Mouse (Mus musculus) heart, embryonic 12.5 days (tissue): ENCODE data around the gene Fbxw2. TPM values are rescaled to one million over a fixed set of nuclear protein-coding genes. Genes with fewer than 3 reads are reported as not detected.
"Not testable (repeated sequence)": the region's sequence is repeated elsewhere in the genome, so short reads cannot be mapped to it uniquely, and the experiment has no call there.

Source experiments
- ATAC-seq: fragments of 200-750 bp; cut with Nextera tagmentation; 2 replicates; pipeline ENCODE4 v1.8.0; 2017; ENCODE audit warnings: moderate TSS enrichment, moderate library complexity; ENCODE audit not compliant: insufficient number of reproducible peaks, low FRiP score
- H3K27ac ChIP-seq: fragments of 300-500 bp; sonication (generic); 2 replicates; pipeline ENCODE4 v1.5.1; 2016; ENCODE audit warnings: mild to moderate bottlenecking, moderate library complexity; ENCODE audit not compliant: poor library complexity, severe bottlenecking
- H3K27me3 ChIP-seq: fragments of 300-500 bp; sonication (generic); replicated peaks from 2 replicates; pipeline ENCODE4 v1.6.1; 2016; ENCODE audit warnings: mild to moderate bottlenecking, moderate library complexity
- H3K36me3 ChIP-seq: fragments of 300-500 bp; sonication (generic); 2 replicates; pipeline ENCODE4 v1.6.1; 2016; ENCODE audit warnings: mild to moderate bottlenecking, moderate library complexity
- H3K4me1 ChIP-seq: fragments of 300-500 bp; sonication (generic); replicated peaks from 2 replicates; pipeline ENCODE4 v1.6.1; 2016; ENCODE audit warnings: mild to moderate bottlenecking
- H3K4me2 ChIP-seq: fragments of 300-500 bp; sonication (generic); 2 replicates; pipeline ENCODE4 v1.6.1; 2016; ENCODE audit warnings: mild to moderate bottlenecking, moderate library complexity
- H3K4me3 ChIP-seq: fragments of 300-500 bp; sonication (generic); 2 replicates; pipeline ENCODE4 v1.5.1; 2016; ENCODE audit warnings: mild to moderate bottlenecking
- H3K9ac ChIP-seq: fragments of 300-500 bp; sonication (generic); 2 replicates; pipeline ENCODE4 v1.6.1; 2016; ENCODE audit warnings: mild to moderate bottlenecking, moderate library complexity
- H3K9me3 ChIP-seq: fragments of 300-500 bp; sonication (generic); replicated peaks from 2 replicates; pipeline ENCODE4 v1.6.1; 2016; ENCODE audit warnings: mild to moderate bottlenecking, moderate library complexity
- WGBS: fragments of 180-500 bp; shearing (Covaris S2); methylation state at CpG from one replicate; pipeline ENCODE4 v1.1.7; 2016; 5-methylcytosine and 5-hydroxymethylcytosine counted together
- polyA plus RNA-seq: library from polyadenylated mRNA; unstranded; fragments of >200 nt; fragmentation: Nextera tagmentation; extraction: Ambion mirVana; gene quantifications from 2 replicates; pipeline ENCODE4 v1.2.1, GENCODE M21; 2016

Gene Fbxw2
- polyA plus RNA-seq, 1 experiment from 2014 or later = 66.9 TPM

DNA sequence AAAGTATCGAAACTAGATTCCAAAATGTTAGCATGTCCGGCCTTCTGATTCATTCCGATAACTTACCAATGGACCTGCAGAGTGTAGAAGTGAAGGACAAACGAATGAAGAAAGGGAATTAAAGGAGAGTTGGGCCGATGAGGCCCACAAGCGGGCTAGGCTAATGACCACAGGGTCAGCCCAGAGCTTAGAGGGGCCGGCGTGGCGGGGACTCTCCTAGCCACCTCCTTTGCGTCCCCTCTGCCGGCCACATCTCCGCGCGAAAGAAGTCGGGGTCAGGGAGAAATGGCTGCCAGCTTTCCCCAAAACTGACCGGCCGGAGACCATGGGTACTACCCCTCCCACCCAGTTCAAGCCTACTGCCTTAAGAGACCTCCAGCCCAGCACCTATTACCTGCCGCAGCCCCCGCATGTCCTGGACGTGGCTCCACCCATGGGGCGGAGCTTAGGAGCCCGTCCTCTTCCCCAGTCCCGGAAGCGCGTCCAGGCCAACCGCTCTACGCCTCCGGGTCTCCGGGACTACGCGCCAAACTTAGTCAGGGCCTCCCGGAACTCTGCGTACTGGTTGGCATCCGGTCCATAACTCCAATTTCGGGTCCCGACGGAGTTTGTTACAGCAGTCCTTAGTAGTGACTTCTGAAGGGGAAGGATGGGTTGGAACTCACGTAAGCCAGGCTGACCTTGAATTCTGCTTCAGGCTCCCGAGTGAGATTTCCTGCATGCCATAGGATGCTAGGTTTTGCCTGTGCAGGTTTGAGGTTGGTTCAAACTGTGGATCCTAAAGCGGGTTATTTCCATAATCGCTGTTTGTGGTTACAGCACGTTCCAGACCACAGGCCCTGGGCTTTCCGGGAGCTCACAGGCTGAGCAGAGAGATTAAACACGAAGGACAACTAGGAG, 26.5 kb downstream of the Fbxw2 start, which contains the start of gene Rabepk:
TSS of gene Rabepk (minus strand) at position 556 of the 900 bp plus-strand sequence.
- H3K27ac ChIP-seq = peak within 1 kb of the TSS; percentile 74
- 3% methylated on average over 44 of the region's 44 CpGs for WGBS
- no peaks in the 10 kb centered on the region for H3K27me3 ChIP-seq
- peak within 1 kb of the TSS; percentile 70 for H3K9ac ChIP-seq
- H3K4me3 ChIP-seq = peak within 1 kb of the TSS; percentile 70
- H3K36me3 ChIP-seq = peaks cover 24% of the 10 kb centered on the region
- H3K4me1 ChIP-seq = peaks cover 18% of the 10 kb centered on the region
- peak; percentile 85 for ATAC-seq
- H3K4me2 ChIP-seq = peak within 1 kb of the TSS; percentile 75
- H3K9me3 ChIP-seq = no peaks in the 10 kb centered on the region

DNA sequence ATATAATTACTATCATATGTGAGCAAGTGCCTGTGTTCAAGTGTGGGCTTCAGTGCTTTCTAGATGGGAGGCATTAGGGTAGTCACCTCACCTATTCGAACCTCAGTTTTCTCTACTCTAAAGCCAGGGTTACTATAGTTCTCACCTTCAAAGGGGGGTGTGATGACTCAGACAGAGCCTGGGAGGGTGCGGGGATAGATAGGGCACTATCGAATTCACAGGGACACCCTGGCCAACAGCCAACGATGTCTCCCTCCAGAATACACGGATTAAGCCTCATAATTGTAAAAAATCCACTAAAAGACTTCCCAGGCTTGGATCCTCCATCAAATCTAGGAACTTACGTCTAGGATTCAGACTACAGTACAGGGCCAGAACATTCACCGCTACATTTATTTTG, 30.7 kb downstream of the Fbxw2 start:
- ATAC-seq = no peak
- H3K36me3 ChIP-seq = peaks cover 44% of the 10 kb centered on the region
- WGBS = 92% methylated on average over 7 of the region's 7 CpGs
- H3K4me2 ChIP-seq = no peak overlapping the region
- no peaks in the 10 kb centered on the region for H3K27me3 ChIP-seq
- H3K9ac ChIP-seq = no peak overlapping the region
- no peak overlapping the region for H3K27ac ChIP-seq
- H3K4me3 ChIP-seq = no peak overlapping the region
- peaks cover 7% of the 10 kb centered on the region; the same call in 1 of the 2 replicates for H3K4me1 ChIP-seq
- no peaks in the 10 kb centered on the region for H3K9me3 ChIP-seq

DNA sequence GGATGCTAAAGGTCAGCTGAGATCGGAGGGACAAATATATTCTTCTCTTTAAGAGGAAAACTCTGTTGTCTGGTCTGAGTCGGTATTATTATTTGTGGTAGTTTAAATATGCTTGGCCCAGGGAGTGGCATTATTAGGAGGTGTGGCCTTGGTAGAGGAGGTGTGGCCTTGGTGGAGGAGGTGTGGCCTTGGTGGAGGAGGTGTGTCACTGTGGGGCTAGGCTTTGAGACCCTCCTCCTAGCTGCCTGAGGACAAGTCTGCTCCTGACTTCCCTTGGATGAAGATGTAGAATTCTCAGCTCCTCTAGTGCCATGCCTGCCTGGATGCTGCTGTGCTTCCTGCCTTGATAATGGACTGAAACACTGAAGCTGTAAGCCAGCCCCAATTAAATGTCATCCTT, 31.6 kb downstream of the Fbxw2 start:
- H3K4me2 ChIP-seq = no peak overlapping the region
- H3K9ac ChIP-seq = no peak overlapping the region
- no peak overlapping the region for H3K27ac ChIP-seq
- H3K4me3 ChIP-seq = no peak overlapping the region
- H3K36me3 ChIP-seq = peaks cover 48% of the 10 kb centered on the region
- WGBS = 93% methylated on average over 2 of the region's 2 CpGs
- H3K4me1 ChIP-seq = peaks cover 5% of the 10 kb centered on the region; the same call in 1 of the 2 replicates
- no peaks in the 10 kb centered on the region for H3K27me3 ChIP-seq
- no peak for ATAC-seq
- no peaks in the 10 kb centered on the region for H3K9me3 ChIP-seq

DNA sequence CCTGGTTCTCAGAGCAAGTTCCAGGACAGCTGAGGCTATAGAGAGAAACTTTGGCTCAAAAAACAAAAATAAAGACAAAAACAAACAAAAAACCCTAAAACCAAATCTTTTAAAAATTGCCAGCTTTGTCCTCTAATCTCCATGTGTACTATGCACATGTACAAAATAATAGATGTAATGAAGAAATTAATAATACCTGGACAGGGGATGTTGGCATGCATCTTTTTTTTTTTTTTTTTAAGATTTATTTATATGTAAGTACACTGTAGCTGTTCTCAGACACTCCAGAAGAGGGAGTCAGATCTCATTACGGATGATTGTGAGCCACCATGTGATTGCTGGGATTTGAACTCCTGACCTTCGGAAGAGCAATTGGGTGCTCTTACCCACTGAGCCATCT, 33.6 kb downstream of the Fbxw2 start:
- whole genome bisulfite sequencing = 98% methylated on average over 2 of the region's 2 CpGs
- not testable (repeated sequence) for H3K27ac ChIP-seq, H3K4me1 ChIP-seq, H3K4me2 ChIP-seq, ATAC-seq, H3K4me3 ChIP-seq, H3K9ac ChIP-seq, H3K9me3 ChIP-seq, H3K27me3 ChIP-seq
- peaks cover 48% of the 10 kb centered on the region for H3K36me3 ChIP-seq

DNA sequence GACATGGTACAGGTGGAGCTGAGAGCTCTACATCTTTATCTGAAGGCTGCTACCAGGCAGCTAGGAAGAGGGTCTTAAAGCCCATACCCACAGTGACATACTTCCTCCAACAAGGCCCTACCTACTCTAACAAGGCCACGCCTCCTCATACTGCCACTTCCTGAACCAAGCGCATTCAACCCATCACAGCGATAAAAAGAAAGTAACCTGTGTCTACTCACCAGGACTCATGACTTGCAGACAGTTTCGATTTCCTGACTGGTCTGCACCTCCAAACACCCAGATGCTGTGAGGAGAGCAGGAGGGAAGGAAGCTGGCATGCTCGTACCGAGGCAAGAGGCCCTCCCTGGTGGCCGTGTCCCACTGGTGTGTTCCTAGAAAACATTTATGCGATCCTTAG, 35.8 kb downstream of the Fbxw2 start:
- Histone ChIP-seq H3K36me3 (peaks cover 41% of the 10 kb centered on the region), H3K4me3 (no peak overlapping the region), H3K27me3 (no peaks in the 10 kb centered on the region), H3K9ac (no peak overlapping the region), H3K27ac (no peak overlapping the region), H3K4me1 (peaks cover 7% of the 10 kb centered on the region; the same call in 1 of the 2 replicates), H3K4me2 (no peak overlapping the region), H3K9me3 (no peaks in the 10 kb centered on the region)
- no peak for ATAC-seq
- 86% methylated on average over 8 of the region's 8 CpGs for WGBS

DNA sequence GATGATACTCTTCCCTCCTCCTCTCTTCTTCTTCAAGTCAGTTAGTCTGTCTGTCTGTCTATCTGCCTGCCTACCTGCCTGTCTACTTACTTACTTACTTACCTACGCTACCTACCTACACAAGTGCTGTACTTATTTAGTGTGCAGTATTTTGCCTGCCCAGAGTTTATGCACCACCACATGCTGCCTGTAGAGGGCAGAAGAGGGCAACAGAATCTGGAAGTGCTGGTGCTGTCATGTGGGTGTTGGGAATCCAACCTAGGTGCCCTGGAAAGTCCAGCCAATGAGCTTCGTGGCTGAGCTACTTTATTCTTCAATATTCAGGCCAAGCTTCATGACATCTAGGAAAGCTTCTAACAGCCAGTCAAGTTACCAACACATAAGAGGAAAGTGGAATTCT, 42.0 kb downstream of the Fbxw2 start:
- no peaks in the 10 kb centered on the region for H3K27me3 ChIP-seq
- ATAC-seq = no peak
- no peak overlapping the region for H3K9ac ChIP-seq
- 77% methylated on average over 2 of the region's 2 CpGs for WGBS
- peaks cover 51% of the 10 kb centered on the region for H3K36me3 ChIP-seq
- no peak overlapping the region for H3K4me3 ChIP-seq
- 0 out of 2 replicates have a peak, but pooled peaks cover 4% of the 10 kb centered on the region for H3K9me3 ChIP-seq
- H3K4me2 ChIP-seq = no peak overlapping the region
- H3K4me1 ChIP-seq = peaks cover 20% of the 10 kb centered on the region
- peak overlapping the region; percentile 72 for H3K27ac ChIP-seq

DNA sequence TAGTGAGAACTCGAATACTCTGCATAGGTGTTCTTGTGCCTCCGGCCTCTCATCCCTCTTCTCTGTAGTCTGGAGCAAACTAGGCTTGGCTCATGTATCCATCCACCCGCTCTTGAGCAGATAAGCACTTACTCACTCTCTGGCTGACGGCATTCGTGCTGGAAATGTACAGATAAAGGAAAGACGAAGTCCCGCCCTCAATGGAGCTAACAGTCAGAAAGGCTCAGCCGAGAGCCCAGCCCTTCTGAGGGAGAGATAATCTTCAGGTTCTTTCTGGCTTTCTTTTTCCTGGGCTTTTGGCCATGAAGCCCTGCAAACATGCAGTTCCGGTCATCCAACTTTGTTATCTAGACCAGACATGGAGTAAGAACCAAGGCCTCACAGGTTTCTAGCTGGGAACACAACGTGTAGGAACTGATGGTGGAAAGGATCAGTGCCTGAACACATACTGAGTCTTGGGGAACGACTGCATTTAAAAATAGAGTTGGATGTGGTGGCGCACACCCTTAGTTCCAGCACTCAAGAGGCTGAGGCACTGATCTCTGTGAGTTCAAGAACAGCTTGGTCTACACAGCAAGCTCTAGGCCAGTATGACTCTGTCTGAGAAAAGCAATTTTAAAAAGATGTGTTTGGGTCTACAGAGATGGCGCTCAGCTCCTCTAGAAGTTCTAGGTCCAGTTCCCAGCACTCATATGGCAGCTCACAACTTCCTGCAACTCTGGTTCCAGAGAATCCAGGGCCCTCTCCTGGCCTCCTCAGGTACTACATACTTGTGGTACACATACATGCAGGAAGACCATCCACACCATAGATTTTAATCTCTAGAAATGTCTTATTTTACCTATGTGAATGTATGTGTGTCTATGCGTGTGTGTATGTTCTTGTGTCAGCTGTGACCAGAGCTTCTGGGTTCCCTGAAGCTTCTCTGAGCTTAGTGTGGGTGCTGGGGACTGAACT, 42.8 kb downstream of the Fbxw2 start:
- Histone ChIP-seq H3K36me3 (peaks cover 57% of the 10 kb centered on the region), H3K4me3 (no peak overlapping the region), H3K4me1 (peaks cover 14% of the 10 kb centered on the region), H3K27ac (peak overlapping the region; percentile 72), H3K9me3 (0 out of 2 replicates have a peak, but pooled peaks cover 4% of the 10 kb centered on the region), H3K27me3 (no peaks in the 10 kb centered on the region), H3K9ac (no peak overlapping the region), H3K4me2 (peak overlapping the region; percentile 15; the same call in 1 of the 2 replicates)
- 42% methylated on average over 14 of the region's 14 CpGs for WGBS
- ATAC-seq = peak; percentile 92

DNA sequence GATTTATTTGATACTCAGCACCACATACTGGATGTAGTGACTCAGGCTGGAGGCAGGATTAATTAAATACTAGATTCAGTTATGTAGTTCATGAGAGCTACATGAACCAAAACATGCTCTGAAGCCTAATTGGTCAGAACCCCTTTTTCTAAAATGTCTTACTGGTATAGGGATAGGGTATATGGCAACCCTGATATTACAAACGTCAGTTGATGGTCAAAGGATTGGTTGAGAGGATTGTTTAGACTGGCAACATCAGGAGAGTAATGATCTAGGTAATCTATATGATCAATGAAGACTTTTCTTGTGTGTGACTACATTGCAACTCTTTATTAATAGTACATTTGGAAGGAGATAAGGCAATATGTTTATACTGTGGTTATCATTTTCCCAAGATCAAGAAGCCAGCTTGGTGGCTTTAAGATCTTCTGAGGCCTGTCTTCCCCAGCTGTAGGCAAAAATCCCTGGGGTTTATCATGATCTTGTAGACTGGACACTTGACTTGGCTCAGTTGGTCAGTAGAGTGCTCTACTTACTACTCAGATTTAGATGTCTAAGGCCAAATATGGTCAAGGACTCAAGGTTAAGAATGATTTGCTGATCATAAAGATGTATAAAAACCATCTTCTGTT, 48.8 kb downstream of the Fbxw2 start:
- H3K36me3 ChIP-seq = peaks cover 80% of the 10 kb centered on the region

DNA sequence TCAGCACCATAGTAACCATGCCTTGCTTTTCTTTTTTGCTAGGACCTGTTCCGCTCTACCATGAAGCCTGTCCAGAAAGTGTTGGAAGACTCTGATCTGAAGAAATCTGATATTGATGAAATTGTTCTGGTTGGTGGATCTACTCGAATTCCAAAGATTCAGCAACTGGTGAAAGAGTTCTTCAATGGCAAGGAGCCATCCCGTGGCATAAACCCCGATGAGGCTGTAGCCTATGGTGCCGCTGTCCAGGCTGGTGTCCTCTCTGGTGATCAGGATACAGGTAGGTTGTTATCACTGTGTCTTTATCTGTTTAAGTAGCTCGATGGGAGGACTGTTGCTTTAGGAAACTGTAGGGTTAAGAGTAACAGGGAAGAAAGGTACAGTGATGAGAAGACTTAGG, 51.6 kb downstream of the Fbxw2 start:
- WGBS = 79% methylated on average over 6 of the region's 6 CpGs

More for the DNA sequence above, 48.8 kb downstream of the Fbxw2 start:
- Histone ChIP-seq H3K4me2 (no peak overlapping the region), H3K27ac (no peak overlapping the region), H3K9ac (no peak overlapping the region), H3K27me3 (no peaks in the 10 kb centered on the region), H3K4me1 (peaks cover 37% of the 10 kb centered on the region), H3K9me3 (no peaks in the 10 kb centered on the region), H3K4me3 (no peak overlapping the region)
- 67% methylated on average over 1 of the region's 1 CpGs for WGBS
- ATAC-seq = no peak

DNA sequence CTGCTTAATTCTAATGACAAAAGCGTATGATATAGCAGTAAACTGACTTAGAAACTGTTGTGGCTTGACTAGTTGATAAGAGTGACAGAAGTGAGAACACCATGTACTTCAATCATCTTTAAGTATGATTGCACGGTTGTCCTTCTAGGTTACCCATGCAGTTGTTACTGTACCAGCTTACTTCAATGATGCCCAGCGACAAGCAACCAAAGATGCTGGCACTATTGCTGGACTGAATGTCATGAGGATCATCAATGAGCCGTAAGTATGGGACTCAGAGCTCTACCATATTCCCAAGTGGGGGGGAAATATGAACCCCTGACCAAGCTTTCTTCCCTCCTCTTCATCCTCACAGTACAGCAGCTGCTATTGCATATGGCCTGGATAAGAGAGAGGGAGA, 52.4 kb downstream of the Fbxw2 start:
- Histone ChIP-seq H3K27me3 (no peaks in the 10 kb centered on the region), H3K4me1 (peaks cover 42% of the 10 kb centered on the region), H3K4me3 (peak overlapping the region; percentile 96), H3K27ac (no peak overlapping the region), H3K9me3 (no peaks in the 10 kb centered on the region), H3K9ac (peak overlapping the region; percentile 99), H3K36me3 (peaks cover 58% of the 10 kb centered on the region), H3K4me2 (peak overlapping the region; percentile 77)
- WGBS = 80% methylated on average over 4 of the region's 4 CpGs
- ATAC-seq = no peak

More for the DNA sequence above, 51.6 kb downstream of the Fbxw2 start:
- Histone ChIP-seq H3K36me3 (peaks cover 65% of the 10 kb centered on the region), H3K27ac (no peak overlapping the region), H3K27me3 (no peaks in the 10 kb centered on the region), H3K4me2 (peak overlapping the region; percentile 77), H3K4me1 (peaks cover 42% of the 10 kb centered on the region), H3K9me3 (no peaks in the 10 kb centered on the region), H3K4me3 (peak overlapping the region; percentile 96), H3K9ac (0 out of 2 replicates have a peak overlapping the region, but pooled peaks have one; percentile 99)
- no peak for ATAC-seq
